Mouse (Mus musculus) lung, embryonic 14.5 days (tissue): ENCODE results near the gene Gpat3. TPM values are rescaled to one million over a fixed set of nuclear protein-coding genes. Genes with fewer than 3 reads are reported as not detected.

ENCODE experiments used
- ATAC-seq: fragments of 200-750 bp; cut with Nextera tagmentation; 2 replicates; pipeline ENCODE4 v1.8.0; 2017; ENCODE audit warnings: mild to moderate bottlenecking, moderate TSS enrichment, moderate library complexity; ENCODE audit not compliant: insufficient read depth
- DNase-seq: peaks from one replicate; pipeline ENCODE4 v3.0.0-alpha.2; 2015
- H3K27ac ChIP-seq: fragments of 300-500 bp; sonication (generic); 2 replicates; pipeline ENCODE4 v1.5.1; 2014; ENCODE audit warnings: low read depth, mild to moderate bottlenecking, moderate library complexity
- H3K27me3 ChIP-seq: fragments of 300-500 bp; sonication (generic); 2 replicates; pipeline ENCODE4 v1.6.1; 2014; ENCODE audit warnings: low read length, control low read depth; ENCODE audit not compliant: insufficient read depth
- H3K36me3 ChIP-seq: fragments of 300-500 bp; sonication (generic); 2 replicates; pipeline ENCODE4 v1.6.1; 2014; ENCODE audit warnings: control low read depth; ENCODE audit not compliant: insufficient read depth
- H3K4me1 ChIP-seq: fragments of 300-500 bp; sonication (generic); 2 replicates; pipeline ENCODE4 v1.6.1; 2014; ENCODE audit warnings: antibody characterized with exemption, control low read depth; ENCODE audit not compliant: insufficient read depth
- H3K4me2 ChIP-seq: fragments of 300-500 bp; sonication (generic); 2 replicates; pipeline ENCODE4 v1.6.1; 2014; ENCODE audit warnings: mild to moderate bottlenecking
- H3K4me3 ChIP-seq: fragments of 300-500 bp; sonication (generic); 2 replicates; pipeline ENCODE4 v1.5.1; 2014; ENCODE audit warnings: low read depth, low read length
- H3K9ac ChIP-seq: fragments of 300-500 bp; sonication (generic); 2 replicates; pipeline ENCODE4 v1.6.1; 2014
- H3K9me3 ChIP-seq: fragments of 300-500 bp; sonication (generic); 2 replicates; pipeline ENCODE4 v1.6.1; 2016; ENCODE audit warnings: low read depth, low read length, control low read depth
- CTCF ChIP-seq: IDR thresholded peaks from 2 replicates; pipeline ENCODE4 v1.5.1; 2016; ENCODE audit warnings: antibody characterized with exemption, low read depth
- WGBS: fragments of 180-500 bp; shearing (Covaris S2); extraction: QIAGEN DNeasy Blood & Tissue Kit; methylation state at CpG from one replicate; pipeline ENCODE4 v1.1.7; 2014; 5-methylcytosine and 5-hydroxymethylcytosine counted together
- polyA plus RNA-seq: library from polyadenylated mRNA; unstranded; fragments of >200 nt; fragmentation: Nextera tagmentation; extraction: Ambion mirVana; gene quantifications from 2 replicates; pipeline ENCODE4 v1.2.1, GENCODE M21; 2014

Gpat3 gene
- polyA plus RNA-seq, 1 experiment from 2014 or later = 0.63 TPM

- no peak overlapping the region for H3K27ac ChIP-seq
- no peak for TF ChIP-seq CTCF
- no peaks in the 10 kb centered on the region for H3K4me1 ChIP-seq
- H3K4me2 ChIP-seq = no peak overlapping the region
- no peaks in the 10 kb centered on the region for H3K36me3 ChIP-seq
- no peak overlapping the region for H3K9ac ChIP-seq
- H3K4me3 ChIP-seq = no peak overlapping the region
- DNase-seq = no peak
- ATAC-seq = no peak
- H3K27me3 ChIP-seq = no peaks in the 10 kb centered on the region
- no peaks in the 10 kb centered on the region for H3K9me3 ChIP-seq
- WGBS = 69% methylated on average over 5 of the region's 5 CpGs
Measured at GRCm38 (mm10) chr5:100901046-100901445, 55.5 kb downstream of the Gpat3 start.

GRCm38 (mm10) chr5:100908478-100908877 lies 63.0 kb downstream of the Gpat3 start:
- DNase-seq (no peak), ATAC-seq (no peak)
- TF ChIP-seq CTCF = no peak
- no peaks in the 10 kb centered on the region for H3K4me1 ChIP-seq
- no peaks in the 10 kb centered on the region for H3K9me3 ChIP-seq
- H3K27ac ChIP-seq = no peak overlapping the region
- no peak overlapping the region for H3K4me3 ChIP-seq
- no peak overlapping the region for H3K9ac ChIP-seq
- H3K4me2 ChIP-seq = no peak overlapping the region
- H3K36me3 ChIP-seq = no peaks in the 10 kb centered on the region
- WGBS = 77% methylated on average over 7 of the region's 7 CpGs
- no peaks in the 10 kb centered on the region for H3K27me3 ChIP-seq

GRCm38 (mm10) chr5:100908901-100909300 lies 63.4 kb downstream of the Gpat3 start:
- H3K27me3 ChIP-seq = no peaks in the 10 kb centered on the region
- no peak overlapping the region for H3K9ac ChIP-seq
- H3K9me3 ChIP-seq = no peaks in the 10 kb centered on the region
- TF ChIP-seq CTCF = no peak
- H3K4me2 ChIP-seq = no peak overlapping the region
- H3K36me3 ChIP-seq = no peaks in the 10 kb centered on the region
- ATAC-seq = no peak
- no peak overlapping the region for H3K4me3 ChIP-seq
- DNase-seq = peak; percentile 31
- 64% methylated on average over 10 of the region's 10 CpGs for WGBS
- H3K27ac ChIP-seq = no peak overlapping the region
- no peaks in the 10 kb centered on the region for H3K4me1 ChIP-seq

- 73% methylated on average over 11 of the region's 11 CpGs for WGBS
- no peak for ATAC-seq
- TF ChIP-seq CTCF = no peak
Measured at GRCm38 (mm10) chr5:100909691-100910090, 64.2 kb downstream of the Gpat3 start.

GRCm38 (mm10) chr5:100911502-100912097 lies 66.1 kb downstream of the Gpat3 start:
- DNase-seq (peak; percentile 31), ATAC-seq (no peak)
- TF ChIP-seq CTCF = peak; percentile 38
- H3K27ac ChIP-seq = no peak overlapping the region
- no peaks in the 10 kb centered on the region for H3K9me3 ChIP-seq
- no peak overlapping the region for H3K9ac ChIP-seq
- WGBS = 67% methylated on average over 19 of the region's 19 CpGs
- H3K27me3 ChIP-seq = no peaks in the 10 kb centered on the region
- H3K4me3 ChIP-seq = no peak overlapping the region
- H3K36me3 ChIP-seq = no peaks in the 10 kb centered on the region
- no peaks in the 10 kb centered on the region for H3K4me1 ChIP-seq
- H3K4me2 ChIP-seq = no peak overlapping the region

More at GRCm38 (mm10) chr5:100909691-100910090, 64.2 kb downstream of the Gpat3 start:
- no peak overlapping the region for H3K4me2 ChIP-seq
- H3K27me3 ChIP-seq = no peaks in the 10 kb centered on the region
- H3K9me3 ChIP-seq = no peaks in the 10 kb centered on the region
- no peaks in the 10 kb centered on the region for H3K4me1 ChIP-seq
- DNase-seq = no peak
- H3K36me3 ChIP-seq = no peaks in the 10 kb centered on the region
- no peak overlapping the region for H3K4me3 ChIP-seq
- no peak overlapping the region for H3K9ac ChIP-seq
- no peak overlapping the region for H3K27ac ChIP-seq

- no peak overlapping the region for H3K4me3 ChIP-seq
- TF ChIP-seq CTCF = no peak
- DNase-seq (no peak), ATAC-seq (no peak)
- no peaks in the 10 kb centered on the region for H3K4me1 ChIP-seq
- H3K27ac ChIP-seq = no peak overlapping the region
- no peak overlapping the region for H3K9ac ChIP-seq
- H3K27me3 ChIP-seq = no peaks in the 10 kb centered on the region; the same call in 1 of the 2 replicates
- H3K36me3 ChIP-seq = no peaks in the 10 kb centered on the region
- H3K9me3 ChIP-seq = no peaks in the 10 kb centered on the region
- WGBS = 75% methylated on average over 7 of the region's 7 CpGs
- no peak overlapping the region for H3K4me2 ChIP-seq
Measured at GRCm38 (mm10) chr5:100912366-100912765, 66.9 kb downstream of the Gpat3 start.

GRCm38 (mm10) chr5:100913274-100913673 lies 67.8 kb downstream of the Gpat3 start:
- TF ChIP-seq CTCF = no peak
- H3K4me1 ChIP-seq = no peaks in the 10 kb centered on the region
- ATAC-seq (no peak), DNase-seq (no peak)
- H3K36me3 ChIP-seq = no peaks in the 10 kb centered on the region
- H3K4me3 ChIP-seq = no peak overlapping the region
- 43% methylated on average over 9 of the region's 9 CpGs for WGBS
- H3K9ac ChIP-seq = no peak overlapping the region
- H3K27me3 ChIP-seq = no peaks in the 10 kb centered on the region; the same call in 1 of the 2 replicates
- no peaks in the 10 kb centered on the region for H3K9me3 ChIP-seq
- no peak overlapping the region for H3K27ac ChIP-seq
- no peak overlapping the region for H3K4me2 ChIP-seq
